Mouse (Mus musculus): Measurements from ENCODE around the gene Iqch.

GRCm38 (mm10) chr9:63644011-63644410, 41.7 kb upstream of the Iqch start:
- no peak for TF ChIP-seq POLR2A (IDR thresholded peaks at IDR 0.05; ENCODE audit: low read depth, low read length)
- no peak for TF ChIP-seq CTCF (conservative IDR thresholded peaks at IDR 0.05; ENCODE audit: insufficient read depth, insufficient read length, low read depth, low read length)

Measured in kidney, adult 2 months (tissue).